Comparison of ENCODE assay signal across 17 mouse cellular contexts in genomic region chr3:117812135-117812534, GRCm38 (mm10).
"Had no signal": no experiment of that assay in that cellular context is flagged by ENCODE, and none has a peak within 500 bp of the region (broad histone marks: within the 10 kb centered on the region; RNA-seq: fewer than 3 reads in every experiment).

No protein-coding gene starts in this region.

- H3K4me3 ChIP-seq: lung, embryonic 15.5 days; megakaryocyte, embryonic 14.5 days; midbrain, embryonic 13.5 days; midbrain, embryonic 15.5 days; neural tube, embryonic 12.5 days; stomach, embryonic 15.5 days had no signal

- H3K27me3 ChIP-seq: lung, embryonic 15.5 days; megakaryocyte, embryonic 14.5 days; midbrain, embryonic 13.5 days; midbrain, embryonic 15.5 days; neural tube, embryonic 12.5 days; stomach, embryonic 15.5 days had no signal

- H3K4me1 ChIP-seq: lung, embryonic 15.5 days; megakaryocyte, embryonic 14.5 days; midbrain, embryonic 13.5 days; midbrain, embryonic 15.5 days; neural tube, embryonic 12.5 days; stomach, embryonic 15.5 days had no signal

- DNase-seq: lung, adult 2 months; lung, postnatal 14 days; lung, postnatal 36 days; right cerebral cortex, postnatal 14 days; thymus, adult 2 months; thymus, postnatal 25 days; thymus, postnatal 4 days had no signal

- H3K4me2 ChIP-seq: lung, embryonic 15.5 days; midbrain, embryonic 11.5 days; midbrain, embryonic 13.5 days; midbrain, embryonic 15.5 days; neural tube, embryonic 12.5 days; stomach, embryonic 15.5 days had no signal

- H3K9me3 ChIP-seq: lung, embryonic 15.5 days; megakaryocyte, embryonic 14.5 days; midbrain, embryonic 13.5 days; midbrain, embryonic 15.5 days; neural tube, embryonic 12.5 days; stomach, embryonic 15.5 days had no signal

- H3K36me3 ChIP-seq: lung, embryonic 15.5 days; midbrain, embryonic 13.5 days; midbrain, embryonic 15.5 days; neural tube, embryonic 12.5 days; stomach, embryonic 15.5 days had no signal

- H3K27ac ChIP-seq: lung, embryonic 15.5 days; macrophage; midbrain, embryonic 13.5 days; midbrain, embryonic 15.5 days; neural tube, embryonic 12.5 days; stomach, embryonic 15.5 days; stomach, postnatal 0 days had no signal

- ATAC-seq: lung, postnatal 0 days; midbrain, embryonic 13.5 days; midbrain, embryonic 15.5 days had no signal

- H3K9ac ChIP-seq: lung, embryonic 15.5 days; midbrain, embryonic 13.5 days; midbrain, embryonic 15.5 days; neural tube, embryonic 12.5 days; stomach, embryonic 15.5 days had no signal
